Mouse (Mus musculus): ENCODE results near the gene Wsb1.

DNA sequence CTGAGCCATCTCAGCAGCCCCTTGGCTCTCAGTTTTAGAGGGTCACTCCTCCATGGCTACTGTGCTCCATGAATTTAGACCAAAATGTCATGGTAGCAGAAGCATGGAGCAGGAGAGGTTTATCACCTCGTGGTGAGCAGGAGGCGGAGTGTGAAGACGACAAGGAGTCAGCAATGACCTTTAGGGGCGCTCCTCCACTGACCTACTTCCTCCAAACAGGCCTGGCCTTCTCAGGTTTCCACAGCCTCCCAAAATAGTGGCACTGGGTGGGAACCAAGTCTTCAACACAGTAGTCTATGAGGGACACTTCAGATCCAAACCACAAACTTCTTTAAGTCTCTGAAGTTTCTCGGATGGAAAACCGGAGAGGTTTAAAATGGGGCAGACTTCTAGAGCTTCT is 4.3 kb upstream of the Wsb1 start:
- TF ChIP-seq CTCF (IDR thresholded peaks at IDR 0.05; ENCODE audit: extremely low read depth, insufficient read depth, low read length) (no peak), POLR2A (IDR thresholded peaks at IDR 0.05; ENCODE audit: extremely low read depth, insufficient read depth, low read length) (no peak)
